Mouse (Mus musculus) 3134 (cell line): Measurements from ENCODE around the gene Galnt11.
A peak's percentile ranks its signal among the peaks of the same experiment; 100 is the strongest.
"Not testable (repeated sequence)": the region's sequence is repeated elsewhere in the genome, so short reads cannot be mapped to it uniquely, and the experiment has no call there.

Experiments used
- DNase-seq: peaks from one replicate; pipeline ENCODE4 v3.0.0-alpha.2; 2011; ENCODE audit warnings: low spot score; ENCODE audit not compliant: insufficient read length; ENCODE audit errors: extremely low read depth

Galnt11 gene

DNA sequence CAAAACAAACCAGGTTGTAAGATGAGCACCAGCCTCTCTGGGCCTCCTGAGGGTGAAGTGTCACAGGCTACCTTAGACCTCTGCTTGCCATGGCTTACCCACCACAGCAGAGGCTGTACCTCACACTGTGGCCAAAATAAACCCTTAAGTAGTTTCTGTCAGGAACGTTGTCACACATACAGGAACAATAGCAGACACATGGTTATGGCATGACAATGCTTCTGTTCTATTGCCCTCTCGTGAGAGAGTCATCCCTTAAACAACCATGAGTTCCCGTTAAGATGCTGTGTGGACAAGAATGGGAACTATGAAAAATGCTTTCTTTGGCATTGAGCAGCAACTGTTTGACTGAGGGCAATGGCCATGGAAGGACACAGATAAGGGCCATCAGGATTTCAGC, at the start of gene Galnt11:
Galnt11 (plus strand) TSS at position 301 of the 400 bp plus-strand sequence.
- no peak for DNase-seq

DNA sequence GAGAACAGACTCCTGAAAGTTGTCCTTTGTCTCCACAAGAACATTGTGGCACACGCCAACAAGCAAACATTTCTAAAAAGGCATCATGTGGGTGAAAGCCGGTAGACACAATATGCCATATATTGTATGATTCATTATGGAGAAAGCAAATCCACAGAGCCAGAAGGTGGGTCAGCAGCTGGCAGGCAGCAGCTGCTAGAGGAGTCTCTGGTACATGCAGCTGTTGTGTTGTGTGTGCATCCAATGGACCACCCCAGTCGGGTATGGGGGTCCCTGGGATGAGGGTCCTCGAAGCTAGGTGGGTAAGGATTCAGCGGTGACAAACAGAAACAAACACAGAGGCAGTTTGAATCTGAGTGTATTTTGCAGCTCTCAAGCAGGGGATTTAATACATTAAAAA, 43.8 kb upstream of the Galnt11 start:
- DNase-seq: not testable (repeated sequence)

DNA sequence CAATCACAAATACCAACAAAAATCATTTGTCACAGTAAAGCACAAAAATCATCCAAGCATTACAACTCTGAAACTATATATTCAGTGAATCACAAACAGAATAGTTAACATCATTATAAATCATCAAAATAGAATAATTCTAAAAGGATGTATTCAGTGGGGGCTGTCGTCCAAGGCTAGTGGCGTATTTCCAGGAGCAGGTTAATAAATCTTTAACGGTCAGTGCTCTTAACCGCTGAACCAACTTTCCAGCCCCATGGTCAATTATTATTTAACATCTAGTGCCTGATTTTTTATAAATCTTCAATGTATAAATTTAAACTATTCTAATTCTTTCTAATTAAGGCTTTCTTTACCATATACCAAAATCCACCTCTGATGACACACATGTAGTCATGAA, 43.2 kb upstream of the Galnt11 start:
- not testable (repeated sequence) for DNase-seq

DNA sequence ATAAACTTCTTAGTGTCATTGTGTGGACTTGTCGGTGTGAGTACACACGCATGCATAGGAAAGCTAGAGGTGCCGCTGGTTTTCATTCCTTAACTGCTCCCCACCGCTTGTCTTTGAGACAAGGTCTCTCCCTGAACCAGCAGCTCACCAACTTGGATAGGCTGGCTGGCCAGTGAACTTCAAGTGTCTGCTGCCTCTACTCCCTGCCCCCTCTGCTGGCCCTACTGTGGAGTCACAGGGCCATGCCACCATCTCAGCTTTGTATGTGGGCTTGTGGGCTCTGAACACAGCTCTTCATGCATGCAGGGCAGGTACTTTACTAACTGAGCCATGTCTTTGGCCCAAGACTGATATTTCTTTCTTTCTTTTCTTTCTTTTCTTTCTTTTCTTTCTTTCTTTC, 42.4 kb upstream of the Galnt11 start:
- no peak for DNase-seq

DNA sequence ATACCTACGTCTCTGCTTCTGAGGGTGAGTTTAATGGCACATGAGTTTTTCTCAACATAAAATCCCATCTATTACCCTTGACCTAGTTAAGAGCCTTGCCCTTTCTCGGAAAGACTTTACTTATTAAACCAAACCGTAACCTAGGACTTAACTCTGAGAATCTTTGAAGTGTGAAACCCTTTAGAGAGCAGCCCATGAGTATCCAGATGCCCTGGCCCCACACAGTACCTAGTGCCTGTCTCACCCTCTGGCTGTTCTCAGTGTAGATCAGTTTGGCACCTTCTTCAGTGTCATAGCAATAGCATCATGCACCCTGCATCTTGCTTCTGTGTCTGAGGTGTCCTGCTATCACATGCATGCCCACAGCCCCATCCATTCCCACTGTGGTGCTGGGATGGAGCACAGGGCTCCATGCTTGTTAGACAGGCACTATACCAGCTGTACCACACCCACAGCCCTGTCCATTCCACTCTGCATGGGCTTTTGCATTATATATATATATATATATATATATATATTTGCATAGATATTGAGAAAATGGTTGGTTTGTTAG, 41.7 kb upstream of the Galnt11 start:
- DNase-seq: no peak

DNA sequence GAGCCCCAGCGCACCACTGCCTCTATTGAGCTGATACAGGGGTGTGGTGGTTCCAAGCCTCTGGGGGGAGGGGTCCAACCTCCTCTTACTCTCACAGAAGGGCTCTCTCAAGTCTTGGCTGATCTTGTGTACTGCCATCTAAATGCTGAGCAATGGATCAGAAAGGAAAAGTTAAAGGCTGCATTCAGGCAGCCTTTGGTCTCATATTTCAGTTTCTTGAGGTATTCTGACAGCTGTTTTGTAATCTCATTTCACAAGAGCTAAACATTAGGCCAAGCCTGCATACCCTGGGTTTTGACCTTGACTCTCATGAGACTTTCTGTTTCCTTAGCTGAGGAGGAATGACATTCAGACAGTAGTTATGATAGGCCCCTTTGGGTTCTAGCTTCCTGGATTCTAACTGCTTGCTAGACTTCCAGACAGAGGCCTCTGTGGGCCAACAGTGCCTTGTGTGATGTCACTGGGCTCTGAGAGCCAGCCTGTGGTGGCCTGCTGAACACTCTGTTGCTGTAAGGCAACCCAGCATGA, 40.6 kb upstream of the Galnt11 start, which contains the start of gene Galntl5:
Galntl5 (plus strand) TSS at position 457 of the 528 bp plus-strand sequence.
- DNase-seq: no peak

DNA sequence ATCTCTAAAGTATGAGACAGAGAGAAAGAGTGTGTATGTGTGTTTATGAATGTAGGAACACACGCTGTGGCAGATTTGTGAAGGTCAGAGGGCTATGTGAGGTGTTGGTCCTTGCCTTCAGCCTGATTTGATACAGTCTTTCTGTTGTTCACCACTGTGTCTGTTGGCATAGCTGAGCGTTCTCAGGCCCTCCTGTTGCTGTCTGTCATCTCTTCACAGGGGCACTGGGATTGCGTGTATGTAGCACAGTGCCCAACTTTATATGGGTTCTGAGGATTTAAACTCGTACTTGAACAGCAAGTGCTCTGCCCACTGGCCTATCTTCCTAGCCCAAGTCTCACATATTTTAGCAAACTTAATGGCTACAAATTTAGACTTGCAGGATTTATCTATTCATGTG, 38.1 kb upstream of the Galnt11 start:
- DNase-seq: no peak

DNA sequence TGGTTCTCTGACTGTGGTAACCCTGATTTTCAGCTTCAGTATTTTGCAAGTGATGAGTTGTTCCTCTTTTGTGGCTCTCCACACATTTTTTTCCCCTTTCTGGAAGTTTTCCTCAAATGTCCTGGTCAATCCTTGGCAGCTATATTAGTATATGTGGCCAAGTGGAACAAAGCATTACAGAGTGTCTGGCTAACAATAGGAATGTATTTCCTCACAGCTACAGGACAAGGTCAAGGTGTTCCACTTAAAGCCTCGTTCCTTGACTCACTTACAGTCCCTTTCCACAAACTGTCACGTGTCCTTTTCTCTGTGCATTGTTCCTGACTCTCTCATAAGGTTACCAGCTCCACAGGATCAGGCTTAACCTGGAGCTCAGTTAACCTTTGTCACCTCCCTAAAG, 37.1 kb upstream of the Galnt11 start:
- no peak for DNase-seq

DNA sequence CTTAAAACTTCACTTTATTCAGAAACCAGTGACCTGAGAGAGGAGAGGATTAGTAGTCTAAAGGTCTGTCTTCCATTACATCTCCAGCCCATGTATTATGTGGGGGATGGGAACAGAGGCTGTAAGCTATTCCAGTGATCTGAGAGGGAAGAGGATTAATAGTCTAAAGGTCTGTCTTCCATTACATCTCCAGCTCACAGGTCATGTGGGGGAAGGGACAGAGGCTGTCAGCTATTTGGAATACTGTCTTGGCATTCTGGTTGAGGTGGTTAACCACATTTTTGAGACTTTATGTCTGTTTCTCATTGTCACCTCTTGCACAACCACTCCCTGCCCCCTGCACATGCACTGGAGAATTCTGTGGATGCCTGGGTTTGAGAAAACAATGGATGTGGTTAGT, 34.0 kb upstream of the Galnt11 start:
- DNase-seq: no peak

DNA sequence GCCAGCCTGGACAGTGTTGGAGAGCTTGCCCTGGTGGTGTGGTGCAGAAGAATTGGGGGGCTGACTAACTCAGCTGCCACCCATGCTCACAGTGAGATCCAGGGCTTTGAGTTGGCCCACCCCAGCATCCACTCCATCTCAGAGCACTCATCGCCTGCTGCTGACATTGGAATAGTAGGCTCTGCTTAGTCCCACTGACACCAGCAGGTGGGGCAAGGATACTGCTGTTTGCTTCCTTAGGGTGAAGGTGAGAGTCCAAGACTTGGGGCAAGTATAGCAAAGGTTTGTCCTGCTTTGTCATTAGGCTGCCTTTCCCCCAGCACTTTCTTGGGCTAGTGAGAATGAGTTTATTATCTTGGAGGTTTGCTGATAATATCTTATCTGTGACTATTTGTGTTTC, 32.9 kb upstream of the Galnt11 start:
- no peak for DNase-seq

DNA sequence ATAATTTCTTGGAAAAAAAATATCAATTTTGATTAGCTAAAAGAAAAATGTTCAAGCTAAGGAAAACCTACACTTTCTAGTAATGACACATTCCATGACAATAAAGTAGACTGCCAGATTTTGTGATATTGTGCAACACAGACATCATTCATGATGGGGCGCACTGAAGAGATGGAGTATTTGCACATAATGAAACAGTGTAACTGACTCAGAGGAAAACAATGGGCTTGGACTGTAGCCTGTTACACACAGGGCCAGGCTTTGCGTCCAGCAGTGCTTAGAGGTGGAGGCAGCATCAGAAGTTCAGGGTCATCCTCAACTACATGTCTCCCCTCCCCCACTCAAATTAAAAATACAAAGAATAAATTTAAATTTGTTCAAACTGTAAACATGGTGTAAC, 31.2 kb upstream of the Galnt11 start:
- DNase-seq: no peak

DNA sequence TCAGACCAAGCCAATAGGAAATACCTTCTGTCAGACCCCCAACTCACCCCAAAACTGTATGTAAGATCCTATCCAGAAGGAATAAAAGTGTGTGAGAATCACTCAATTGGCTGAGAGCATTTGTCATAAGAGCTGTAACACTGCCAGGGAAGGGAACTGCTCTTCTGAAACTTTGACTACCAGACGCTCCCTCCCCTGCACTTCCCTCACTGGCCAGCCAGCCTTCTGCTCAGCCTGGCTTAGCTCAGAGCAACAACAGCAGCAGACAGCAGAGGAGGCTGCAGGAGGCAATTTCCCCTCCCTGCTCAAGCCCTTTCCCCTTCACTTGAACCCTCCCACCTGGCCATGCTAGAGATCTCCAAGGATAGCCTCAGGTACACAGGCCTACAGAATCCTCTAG, 9.8 kb upstream of the Galnt11 start:
- no peak for DNase-seq

DNA sequence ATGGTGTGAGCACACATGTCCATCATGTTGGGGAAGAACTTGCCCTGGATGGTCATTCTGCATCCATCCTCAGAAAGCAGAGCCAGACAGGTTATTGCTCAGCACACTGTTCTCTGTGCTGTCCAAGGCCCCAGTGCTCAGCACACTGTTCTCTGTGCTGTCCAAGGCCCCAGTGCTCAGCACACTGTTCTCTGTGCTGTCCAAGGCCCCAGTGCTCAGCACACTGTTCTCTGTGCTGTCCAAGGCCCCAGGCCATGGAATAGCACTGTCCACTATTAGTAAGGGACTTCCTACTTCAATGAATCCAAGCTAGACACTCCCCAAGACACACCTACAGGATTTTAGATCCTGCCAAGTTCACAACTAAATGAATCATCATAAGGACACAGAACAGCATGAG, 8.5 kb upstream of the Galnt11 start:
- DNase-seq: peak; percentile 6

DNA sequence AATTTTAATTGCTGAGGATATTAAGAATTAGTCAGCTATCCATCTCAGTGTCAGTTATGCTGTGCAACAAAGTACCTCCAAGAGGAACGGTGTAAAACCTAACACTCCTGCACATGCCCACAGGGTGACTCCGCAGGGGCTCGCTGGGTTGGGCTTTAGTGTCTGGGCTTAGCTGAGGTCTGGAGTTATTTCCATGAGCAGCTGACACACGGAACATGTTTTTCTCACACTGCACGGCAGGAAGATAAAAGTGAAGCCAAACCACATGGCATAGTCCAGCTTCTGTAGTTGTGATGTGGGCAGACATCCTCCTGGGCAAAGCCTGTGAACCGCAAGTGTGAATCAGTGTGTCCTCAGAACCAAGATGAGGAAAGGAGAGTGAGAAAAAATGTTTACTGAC, 6.7 kb upstream of the Galnt11 start:
- DNase-seq: no peak

DNA sequence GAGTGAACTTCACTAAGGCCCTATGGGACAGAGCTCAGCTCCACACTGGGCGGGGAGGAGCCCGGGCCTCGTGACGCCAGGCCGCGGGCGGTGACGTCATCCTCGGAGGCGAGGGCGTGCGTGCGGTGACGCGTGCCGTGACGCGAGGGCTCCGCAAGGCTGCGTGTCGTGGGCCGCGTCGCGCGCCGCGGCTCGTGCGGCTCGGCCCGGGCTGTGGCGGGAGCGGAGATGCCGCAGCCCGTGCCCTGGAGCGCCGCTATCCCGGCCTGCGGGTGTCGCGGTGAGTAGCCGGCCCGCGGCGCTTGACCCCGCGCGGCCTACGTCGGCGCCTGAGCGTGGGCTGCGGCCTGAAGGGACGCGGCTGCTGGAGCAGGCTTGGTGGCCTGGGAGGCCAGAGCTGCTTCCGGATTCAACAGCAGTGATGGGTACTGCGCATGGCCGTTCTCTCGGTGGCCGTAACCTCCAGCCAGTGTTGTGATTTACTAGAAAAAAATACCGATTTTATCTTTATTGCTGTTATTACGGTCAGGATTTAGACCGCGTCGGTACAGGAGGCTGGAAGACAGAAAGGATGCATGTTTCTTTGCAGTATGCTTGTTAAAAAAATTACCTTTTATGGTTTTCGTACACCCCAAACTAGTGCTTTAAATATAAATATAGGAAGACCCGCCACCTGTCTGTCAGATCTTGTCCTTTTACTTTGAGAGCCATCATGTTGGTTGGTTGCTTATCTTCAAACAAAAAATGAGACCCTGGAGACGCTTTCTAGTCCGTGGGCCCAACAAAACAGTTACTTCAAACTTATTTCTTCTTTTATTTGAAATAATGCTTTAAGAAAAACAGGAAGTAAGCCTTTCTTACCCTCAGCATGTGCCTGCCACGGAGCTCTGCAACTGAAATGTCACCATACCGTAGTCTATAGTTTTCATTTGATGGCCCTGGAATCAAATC, 1.3 kb downstream of the Galnt11 start, which contains the start of gene E130116L18Rik:
E130116L18Rik (minus strand) TSS at position 402 of the 951 bp plus-strand sequence.
- DNase-seq: peak; percentile 89

DNA sequence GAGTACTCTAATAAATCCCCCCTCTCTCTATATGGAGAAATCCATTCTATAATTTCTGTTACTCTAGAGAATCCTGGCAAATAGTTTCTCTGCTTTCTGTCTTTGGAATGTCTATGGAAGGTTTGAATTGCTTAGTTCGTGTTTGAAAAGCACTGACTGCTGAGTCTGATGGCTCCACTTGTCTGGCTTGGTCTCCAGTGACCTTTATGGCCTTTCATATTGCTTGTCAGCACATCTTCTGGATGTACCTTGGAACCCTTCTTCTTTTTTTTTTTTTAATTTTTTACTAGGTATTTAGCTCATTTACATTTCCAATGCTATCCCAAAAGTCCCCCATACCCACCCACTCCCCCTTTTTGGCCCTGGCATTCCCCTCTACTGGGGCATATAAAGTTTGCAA, 2.7 kb downstream of the Galnt11 start:
- not testable (repeated sequence) for DNase-seq

DNA sequence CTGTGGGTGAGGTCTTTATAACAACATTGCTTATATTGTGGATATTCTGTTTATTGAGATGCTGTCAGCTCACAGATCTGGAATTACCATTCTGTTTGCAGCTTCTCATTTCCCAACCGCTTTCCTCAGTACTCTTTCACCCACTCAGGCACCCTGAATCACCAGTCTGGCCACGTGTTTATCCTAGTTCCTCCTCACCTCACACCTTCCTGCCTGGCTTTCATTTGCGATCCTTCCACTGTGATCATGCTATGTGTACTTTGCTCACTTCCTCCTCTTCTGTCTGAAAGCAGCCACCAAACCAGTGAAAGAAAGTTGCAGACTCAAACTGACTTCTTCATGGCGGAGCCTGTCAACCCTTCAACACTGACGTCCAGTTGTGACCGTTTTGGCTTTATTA, 21.4 kb downstream of the Galnt11 start:
- no peak for DNase-seq

DNA sequence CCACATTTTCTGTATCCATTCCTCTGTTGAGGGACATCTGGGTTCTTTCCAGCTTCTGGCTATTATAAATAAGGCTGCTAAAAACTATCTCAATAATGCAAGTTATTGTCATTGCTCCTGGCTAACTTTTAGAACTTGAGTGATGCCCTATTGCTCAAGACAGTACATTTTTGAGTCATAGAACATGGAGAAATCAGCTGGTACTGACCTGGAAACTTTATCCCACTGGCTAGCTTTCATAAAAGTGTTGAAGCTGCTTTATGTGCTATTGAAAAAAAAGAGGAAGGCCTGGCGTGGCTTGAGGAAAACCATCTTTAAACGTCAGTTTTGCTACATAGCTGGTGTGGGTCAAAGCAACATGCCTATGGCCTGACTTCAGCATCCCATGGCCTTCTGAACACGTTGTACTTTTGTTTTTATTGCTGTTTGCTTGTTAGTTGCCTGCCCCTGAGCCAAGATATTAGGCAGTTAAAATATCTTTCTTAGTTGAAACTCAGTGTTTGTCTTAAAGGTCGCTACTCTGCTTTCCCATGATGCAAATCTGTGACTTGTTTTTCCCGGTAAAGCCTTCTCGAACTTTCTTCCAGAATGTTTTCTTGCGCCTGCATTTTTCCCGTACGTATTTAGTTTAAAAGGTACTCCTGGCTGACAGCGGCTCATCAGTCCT, 24.2 kb downstream of the Galnt11 start:
- DNase-seq: no peak

DNA sequence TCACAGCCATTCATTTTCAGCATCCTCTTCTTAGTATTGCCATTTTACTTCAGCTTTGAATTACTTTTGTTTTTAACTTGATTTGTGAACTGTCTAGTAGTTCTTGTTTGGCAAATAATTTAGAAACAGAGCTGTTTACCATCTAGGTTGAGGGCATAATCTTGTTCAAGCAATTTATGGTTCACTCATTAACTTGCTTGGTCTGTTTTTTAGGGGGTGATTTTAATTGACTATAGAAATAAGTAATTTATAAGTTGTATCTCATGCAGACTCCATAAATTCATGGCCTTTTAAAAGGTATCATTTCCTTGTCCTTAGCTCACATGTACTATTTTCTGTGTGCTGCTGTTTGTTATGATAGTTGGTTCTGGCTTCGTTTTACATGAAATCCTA, 24.8 kb downstream of the Galnt11 start:
- no peak for DNase-seq

DNA sequence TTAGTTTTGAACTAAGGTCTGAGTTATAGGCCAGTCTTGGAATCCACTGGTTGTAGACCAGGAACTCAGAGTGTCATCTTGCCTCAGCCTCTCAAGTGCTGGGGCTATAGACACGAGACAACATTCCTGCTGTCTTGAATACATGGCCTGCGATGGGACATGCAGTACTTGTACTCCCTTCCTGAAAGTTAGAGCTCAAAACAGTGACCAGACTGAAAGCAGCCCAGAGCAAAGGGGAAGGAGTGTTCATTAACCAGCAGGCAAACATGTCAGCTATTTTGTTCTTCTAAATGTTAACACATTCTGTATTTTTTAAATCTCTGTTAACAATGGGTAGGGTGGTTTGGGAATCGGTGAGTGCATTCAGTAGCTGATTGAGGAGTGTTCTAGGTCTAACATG, 25.3 kb downstream of the Galnt11 start:
- DNase-seq: no peak

DNA sequence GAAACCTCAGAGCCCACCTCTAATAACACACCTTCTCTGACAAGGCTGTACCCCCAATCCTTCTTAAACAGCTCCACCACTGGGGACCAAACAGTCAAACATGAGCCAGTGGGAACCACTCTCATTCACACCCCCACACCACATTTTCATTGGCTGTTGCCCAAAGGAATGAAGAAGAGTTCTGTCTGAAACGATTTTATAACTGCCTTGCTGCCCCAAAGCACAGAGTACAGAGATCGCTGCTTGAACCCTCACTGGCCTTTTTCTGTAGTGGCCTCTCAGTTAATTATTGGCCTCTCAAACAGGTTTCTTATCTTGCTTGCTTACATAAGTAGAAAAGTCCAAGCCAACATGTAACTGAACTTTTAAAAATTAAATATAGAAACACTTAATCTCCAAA, 30.7 kb downstream of the Galnt11 start:
- DNase-seq: no peak
